Comparison of ENCODE assay signal across 23 mouse cellular contexts in genomic region chr17:42900795-42901194, GRCm38 (mm10).
"Had no signal": no experiment of that assay in that cellular context is flagged by ENCODE, and none has a peak within 500 bp of the region (broad histone marks: within the 10 kb centered on the region; RNA-seq: fewer than 3 reads in every experiment).

No protein-coding gene starts in this region.

- H3K4me3 ChIP-seq: limb, embryonic 10.5 days; limb, embryonic 13.5 days; midbrain, embryonic 15.5 days; neural tube, embryonic 12.5 days; neural tube, embryonic 15.5 days had no signal

- H3K9ac ChIP-seq: limb, embryonic 13.5 days; liver, embryonic 14.5 days; liver, postnatal 0 days; lung, embryonic 14.5 days; midbrain, embryonic 15.5 days; neural tube, embryonic 12.5 days; neural tube, embryonic 15.5 days had no signal

- H3K4me1 ChIP-seq: limb, embryonic 13.5 days; midbrain, embryonic 15.5 days; neural tube, embryonic 12.5 days; neural tube, embryonic 15.5 days had no signal

- ATAC-seq: inflammation-experienced regulatory T-cells, adult 6 months; liver, postnatal 0 days; midbrain, embryonic 15.5 days had no signal

- H3K4me2 ChIP-seq: limb, embryonic 13.5 days; lung, embryonic 14.5 days; midbrain, embryonic 11.5 days; midbrain, embryonic 15.5 days; neural tube, embryonic 12.5 days; neural tube, embryonic 15.5 days had no signal

- H3K27ac ChIP-seq: limb, embryonic 10.5 days; limb, embryonic 13.5 days; liver, embryonic 14.5 days; midbrain, embryonic 15.5 days; neural tube, embryonic 12.5 days; neural tube, embryonic 15.5 days had no signal

- H3K9me3 ChIP-seq: limb, embryonic 10.5 days; midbrain, embryonic 15.5 days; neural tube, embryonic 15.5 days had no signal

- H3K27me3 ChIP-seq: limb, embryonic 13.5 days; midbrain, embryonic 15.5 days; neural tube, embryonic 12.5 days; neural tube, embryonic 15.5 days had no signal

- H3K36me3 ChIP-seq: limb, embryonic 10.5 days; limb, embryonic 13.5 days; midbrain, embryonic 15.5 days; neural tube, embryonic 12.5 days; neural tube, embryonic 15.5 days had no signal

- DNase-seq: kidney, adult 18-20 months; kidney, adult 9 months; kidney, postnatal 14 days; kidney, postnatal 4 days; liver; liver, postnatal 0 days; lung, embryonic 14.5 days; lung, postnatal 14 days; right cerebral cortex, adult 18-20 months; right cerebral cortex, postnatal 14 days; right cerebral cortex, postnatal 4 days; spleen, adult 18-20 months; thymus, adult 2 months; thymus, postnatal 14 days; thymus, postnatal 4 days had no signal
